Mouse (Mus musculus) heart, embryonic 10.5 days (tissue): ENCODE measurements around the gene Pcbp1. TPM values are rescaled to one million over a fixed set of nuclear protein-coding genes. Genes with fewer than 3 reads are reported as not detected.

Source experiments
- DNase-seq: peaks from one replicate; pipeline ENCODE4 v3.0.0-alpha.2; 2017; ENCODE audit warnings: low spot score
- H3K27ac ChIP-seq: fragments of 300-500 bp; sonication (generic); 2 replicates; pipeline ENCODE4 v1.5.1; 2016; ENCODE audit warnings: mild to moderate bottlenecking
- H3K27me3 ChIP-seq: fragments of 300-500 bp; sonication (generic); 2 replicates; pipeline ENCODE4 v1.6.1; 2016; ENCODE audit warnings: mild to moderate bottlenecking; ENCODE audit not compliant: poor library complexity, insufficient read depth, severe bottlenecking
- H3K36me3 ChIP-seq: fragments of 300-500 bp; sonication (generic); 2 replicates; pipeline ENCODE4 v1.6.1; 2016; ENCODE audit warnings: mild to moderate bottlenecking, moderate library complexity
- H3K4me1 ChIP-seq: fragments of 300-500 bp; sonication (generic); 2 replicates; pipeline ENCODE4 v1.6.1; 2016; ENCODE audit warnings: mild to moderate bottlenecking
- H3K4me3 ChIP-seq: fragments of 300-500 bp; sonication (generic); 2 replicates; pipeline ENCODE4 v1.5.1; 2016; ENCODE audit warnings: mild to moderate bottlenecking, moderate library complexity
- H3K9me3 ChIP-seq: fragments of 300-500 bp; sonication (generic); 2 replicates; pipeline ENCODE4 v1.6.1; 2016; ENCODE audit warnings: mild to moderate bottlenecking, moderate library complexity
- WGBS: fragments of 180-500 bp; shearing (Covaris S2); methylation state at CpG from one replicate; pipeline ENCODE4 v1.1.7; 2016; 5-methylcytosine and 5-hydroxymethylcytosine counted together
- microRNA-seq: library from miRNA; unstranded; fragments of <30 nt; microRNA quantifications from one replicate; pipeline ENCODE4, GENCODE M21; 2017
- polyA plus RNA-seq: library from polyadenylated mRNA; unstranded; fragments of >200 nt; fragmentation: Nextera tagmentation; extraction: Ambion mirVana; gene quantifications from 2 replicates; pipeline ENCODE4 v1.2.1, GENCODE M21; 2016

Gene Pcbp1
- polyA plus RNA-seq, 1 experiment from 2014 or later, result 428 TPM

- Histone ChIP-seq H3K36me3 (no peaks in the 10 kb centered on the region), H3K4me3 (peak overlapping the region; percentile 36), H3K9me3 (no peaks in the 10 kb centered on the region), H3K27me3 (no peaks in the 10 kb centered on the region), H3K4me1 (peaks cover 62% of the 10 kb centered on the region), H3K27ac (peak overlapping the region; percentile 86)
- DNase-seq, result no peak
- whole genome bisulfite sequencing, result 33% methylated on average over 9 of the region's 9 CpGs
Observed at GRCm38 (mm10) chr6:86480189-86480831, 45.8 kb downstream of the Pcbp1 start.

DNA sequence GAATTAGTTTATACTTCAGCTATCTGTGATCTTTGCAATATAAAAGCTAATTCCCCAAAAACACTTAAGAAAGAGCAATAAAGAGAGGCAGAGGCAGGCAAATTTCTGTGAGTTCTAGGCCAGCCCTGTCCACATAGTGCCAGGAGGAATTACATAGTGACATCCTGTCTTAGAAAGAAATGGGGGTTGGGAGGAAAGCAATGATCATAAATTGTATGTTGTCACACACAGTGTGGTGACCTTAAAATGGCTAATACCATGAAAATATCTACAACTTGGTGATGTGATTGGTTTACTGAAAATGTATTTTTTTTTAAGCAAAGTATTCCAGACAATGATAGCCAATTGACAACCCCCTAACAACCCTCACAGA lies 46.3 kb downstream of the Pcbp1 start:
- no peaks in the 10 kb centered on the region for H3K9me3 ChIP-seq
- H3K27ac ChIP-seq, result peak overlapping the region; percentile 86
- no peaks in the 10 kb centered on the region for H3K27me3 ChIP-seq
- peaks cover 65% of the 10 kb centered on the region for H3K4me1 ChIP-seq
- no peaks in the 10 kb centered on the region for H3K36me3 ChIP-seq
- no peak overlapping the region for H3K4me3 ChIP-seq
- no peak for DNase-seq

DNA sequence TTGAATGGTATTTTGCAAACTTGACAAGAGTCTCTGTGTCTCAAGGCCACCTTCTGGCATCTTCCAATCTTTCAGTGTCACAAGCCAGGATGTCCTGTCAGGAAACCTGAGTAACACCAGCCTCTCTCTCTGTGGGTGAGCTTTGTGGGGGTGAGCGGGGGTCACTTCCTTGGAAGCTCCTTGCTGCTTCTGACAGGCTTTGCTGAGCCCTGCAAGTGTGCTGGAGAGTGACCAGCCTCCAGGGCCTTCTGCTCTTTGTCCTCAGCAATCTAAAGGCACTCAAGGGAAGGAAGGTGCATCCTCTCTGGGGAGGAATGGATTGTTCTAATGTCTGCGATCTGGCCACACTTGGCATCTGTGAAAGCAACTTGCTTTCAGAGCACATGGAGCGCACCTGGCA lies 46.8 kb downstream of the Pcbp1 start:
- Histone ChIP-seq H3K27ac (peak overlapping the region; percentile 65), H3K36me3 (no peaks in the 10 kb centered on the region), H3K9me3 (no peaks in the 10 kb centered on the region), H3K4me1 (peaks cover 66% of the 10 kb centered on the region), H3K27me3 (no peaks in the 10 kb centered on the region), H3K4me3 (no peak overlapping the region)
- no peak for DNase-seq
- whole genome bisulfite sequencing, result 49% methylated on average over 3 of the region's 3 CpGs

DNA sequence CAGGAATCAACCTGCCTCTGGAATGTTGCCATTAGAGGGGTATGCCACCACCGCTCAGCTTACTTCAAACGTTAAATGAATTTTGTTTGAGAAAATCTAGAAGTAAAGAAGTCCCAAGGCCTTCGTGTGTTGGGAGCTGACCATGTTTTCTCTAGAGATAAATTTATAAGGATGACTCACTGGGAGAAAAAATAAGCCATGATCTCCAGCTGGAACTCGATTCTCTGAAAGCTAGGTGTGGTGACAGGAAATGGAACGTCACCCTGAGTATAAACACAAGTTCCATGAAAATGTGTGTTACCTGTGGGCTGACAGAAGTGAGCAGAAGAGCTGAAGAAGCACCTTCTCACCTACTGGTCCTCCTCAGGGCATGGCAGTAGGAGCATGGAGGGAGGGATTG lies 49.2 kb downstream of the Pcbp1 start:
- WGBS, result 73% methylated on average over 5 of the region's 5 CpGs
- no peak overlapping the region for H3K4me3 ChIP-seq
- no peaks in the 10 kb centered on the region for H3K27me3 ChIP-seq
- DNase-seq, result no peak
- H3K27ac ChIP-seq, result peak overlapping the region; percentile 65; the same call in 1 of the 2 replicates
- H3K4me1 ChIP-seq, result peaks cover 81% of the 10 kb centered on the region
- no peaks in the 10 kb centered on the region for H3K36me3 ChIP-seq
- H3K9me3 ChIP-seq, result no peaks in the 10 kb centered on the region

- Histone ChIP-seq H3K27ac (peak overlapping the region; percentile 71), H3K4me1 (peaks cover 80% of the 10 kb centered on the region), H3K36me3 (no peaks in the 10 kb centered on the region), H3K27me3 (no peaks in the 10 kb centered on the region), H3K4me3 (no peak overlapping the region), H3K9me3 (no peaks in the 10 kb centered on the region)
- no peak for DNase-seq
- 54% methylated on average over 9 of the region's 9 CpGs for WGBS
Observed at GRCm38 (mm10) chr6:86475462-86476167, 50.5 kb downstream of the Pcbp1 start.

DNA sequence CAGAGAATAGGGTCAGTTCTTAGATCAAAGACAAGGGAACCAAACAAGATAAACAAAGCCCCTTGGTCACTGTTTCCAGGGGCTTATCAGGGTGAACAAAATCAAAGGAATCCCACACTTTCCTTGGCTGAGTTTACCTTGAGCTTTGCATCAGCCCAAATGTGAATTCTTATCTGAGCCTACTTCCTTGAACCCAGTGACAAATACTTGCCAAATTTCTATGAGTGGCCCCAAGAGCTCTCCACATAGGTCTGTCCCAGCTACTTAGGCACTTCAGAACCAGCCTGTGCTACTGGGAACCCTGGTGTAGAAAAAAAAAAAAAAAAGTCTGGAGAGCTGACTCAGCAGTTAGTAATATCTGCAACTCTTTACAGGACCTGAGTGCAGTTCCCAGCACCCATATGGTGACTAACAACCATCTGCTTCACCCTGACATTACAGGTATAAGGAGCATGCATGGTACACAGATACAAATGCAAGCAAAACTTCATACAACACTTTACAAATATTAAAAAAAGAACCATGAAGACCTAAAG lies 51.4 kb downstream of the Pcbp1 start:
- Histone ChIP-seq H3K9me3 (no peaks in the 10 kb centered on the region), H3K4me1 (peaks cover 72% of the 10 kb centered on the region), H3K27ac (peak overlapping the region; percentile 91), H3K36me3 (peaks cover 7% of the 10 kb centered on the region), H3K4me3 (no peak overlapping the region), H3K27me3 (no peaks in the 10 kb centered on the region)
- DNase-seq, result no peak

Small RNAs within 50 kb of the gene (microRNA-seq; reads per million reads assigned to microRNA genes)
- gene Gm22184, result not detected

Other genes with a start within 250 kb of the Pcbp1 start
- 148 and 182 TPM in 2 replicates for gene Fam136a, start 160.7 kb downstream of the Pcbp1 start, polyA plus RNA-seq
- gene Snrpg, start 155.0 kb downstream of the Pcbp1 start, polyA plus RNA-seq, result 410 and 487 TPM in 2 replicates
- gene Pcyox1, start 129.2 kb downstream of the Pcbp1 start, polyA plus RNA-seq, result 55.4 and 57.8 TPM in 2 replicates
- 144 and 177 TPM in 2 replicates for gene Tia1, start 122.1 kb downstream of the Pcbp1 start, polyA plus RNA-seq
- gene Gm44790, start 99.7 kb downstream of the Pcbp1 start, polyA plus RNA-seq, result 1.1 TPM in 1 of 2 replicates, not detected in the other
- gene C87436, start 87.9 kb downstream of the Pcbp1 start, polyA plus RNA-seq, result 16.6 and 18.0 TPM in 2 replicates
- 0.23 and 0.58 TPM in 2 replicates for gene Asprv1, start 101.8 kb upstream of the Pcbp1 start, polyA plus RNA-seq
- gene Mxd1, start 142.8 kb upstream of the Pcbp1 start, polyA plus RNA-seq, result 8.9 and 9.6 TPM in 2 replicates
- 94.8 and 112 TPM in 2 replicates for gene Snrnp27, start 158.2 kb upstream of the Pcbp1 start, polyA plus RNA-seq
- gene Gmcl1, start 207.1 kb upstream of the Pcbp1 start, polyA plus RNA-seq, result 19.1 and 26.3 TPM in 2 replicates